Mouse (Mus musculus): Measurements from ENCODE around the gene Gm28102. TPM values are rescaled to one million over a fixed set of nuclear protein-coding genes. Genes with fewer than 3 reads are reported as not detected.
"Not testable (repeated sequence)": the region's sequence is repeated elsewhere in the genome, so short reads cannot be mapped to it uniquely, and the experiment has no call there.

Gm28102 gene
- polyA plus RNA-seq (2016; fragmentation: Nextera tagmentation; extraction: Ambion mirVana) = not detected in 2 replicates

GRCm38 (mm10) chrY:88053015-88053414 is at the start of gene Gm28102:
Gene Gm28102, plus strand, starts transcription at chrY:88053315.
- not testable (repeated sequence) for H3K27ac ChIP-seq (replicated peaks); DNase-seq (ENCODE audit: low spot score); H3K4me3 ChIP-seq; H3K36me3 ChIP-seq; H3K4me1 ChIP-seq; H3K9me3 ChIP-seq (replicated peaks); H3K27me3 ChIP-seq (ENCODE audit: low read depth, poor library complexity, severe bottlenecking)
- WGBS = 100% methylated on average over 1 of the region's 7 CpGs
